Mouse (Mus musculus): ENCODE data around the gene Prkn.

GRCm38 (mm10) chr17:11270179-11270578 lies 430.0 kb downstream of the Prkn start:
- TF ChIP-seq POLR2A (IDR thresholded peaks at IDR 0.05; ENCODE audit: borderline replicate concordance, extremely low read depth, insufficient read depth, insufficient read length, poor library complexity, severe bottlenecking) = no peak
- no peak for TF ChIP-seq CTCF (IDR thresholded peaks at IDR 0.05; ENCODE audit: borderline replicate concordance, extremely low read depth, insufficient read depth, insufficient read length)
